Mouse (Mus musculus): ENCODE data around the gene Spcs2. TPM values are rescaled to one million over a fixed set of nuclear protein-coding genes. Genes with fewer than 3 reads are reported as not detected.
"Not testable (repeated sequence)": the region's sequence is repeated elsewhere in the genome, so short reads cannot be mapped to it uniquely, and the experiment has no call there.

The Spcs2 gene
- total RNA-seq, 2 experiments from 2014 or later: 76.7 to 79.4 TPM

DNA sequence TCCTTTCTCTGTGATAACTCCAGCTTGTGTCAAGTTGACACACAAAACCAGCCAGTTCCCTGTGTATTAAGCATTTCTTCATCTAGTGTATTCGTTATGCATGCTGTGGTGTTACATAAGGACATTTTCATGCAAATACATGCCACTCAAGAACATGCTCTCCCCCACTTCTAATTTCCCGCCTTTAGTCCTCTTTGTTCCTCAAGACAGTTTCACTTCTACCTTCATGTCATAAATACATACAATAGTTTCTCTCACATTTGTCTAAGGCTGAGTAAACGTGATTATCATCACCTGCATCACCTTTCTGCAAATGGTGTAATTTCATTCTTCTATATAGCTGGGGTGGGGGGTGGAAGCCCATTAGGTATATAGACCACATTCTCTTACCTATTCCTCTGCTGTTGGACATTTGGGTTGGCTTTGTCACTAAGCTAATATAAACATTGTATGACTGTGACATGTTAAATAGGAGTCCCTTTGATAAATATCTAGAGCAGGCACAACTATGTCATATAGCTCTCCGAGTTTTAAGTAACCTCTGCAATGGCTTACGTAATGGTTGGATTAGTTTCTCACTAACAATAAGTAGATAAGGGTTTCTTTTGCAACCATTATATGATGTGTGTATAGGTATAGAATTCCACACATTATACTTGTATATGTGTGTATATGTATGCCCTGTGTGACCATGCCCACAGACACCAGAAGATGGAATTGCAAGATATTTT lies 30.0 kb downstream of the Spcs2 start:
- TF ChIP-seq CTCF (IDR thresholded peaks at IDR 0.05): no peak
- Histone ChIP-seq H3K4me3 (no peak overlapping the region), H3K27ac (no peak overlapping the region)
- intact Hi-C loops (cut with DNase I): no loop called here
- DNase-seq: no peak

DNA sequence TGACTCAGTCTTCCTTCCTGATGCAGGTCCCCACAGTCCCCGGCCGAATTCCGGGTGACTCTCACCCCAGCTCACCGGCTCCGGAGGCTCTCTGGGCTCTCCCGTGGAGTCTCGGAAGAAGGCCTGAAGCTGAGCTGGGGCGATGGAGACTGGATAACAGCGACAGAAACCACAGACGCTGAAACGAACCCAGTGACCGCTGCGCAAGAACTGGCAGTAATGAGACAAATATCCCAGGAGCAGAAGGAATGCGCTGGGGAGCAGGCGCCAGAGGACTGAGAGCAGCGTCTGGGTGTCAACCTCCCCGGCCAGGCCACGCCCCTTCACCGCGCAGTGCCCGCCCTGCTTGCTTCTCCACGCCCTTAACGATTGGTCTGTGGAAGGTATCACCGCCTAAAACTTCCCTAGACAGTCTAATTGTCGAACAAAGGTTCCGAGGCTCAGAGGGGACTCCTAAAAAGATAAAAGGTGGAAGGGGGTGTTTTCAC lies 35.1 kb downstream of the Spcs2 start, which contains the start of gene Neu3:
TSS of gene Neu3 (minus strand) at position 335 of the 488 bp plus-strand sequence.
- peak; percentile 41 for TF ChIP-seq CTCF (IDR thresholded peaks at IDR 0.05)
- peak within 1 kb of the TSS; percentile 82 for H3K4me3 ChIP-seq
- peak; percentile 97 for DNase-seq
- intact Hi-C loops (cut with DNase I): no loop called here
- peak within 1 kb of the TSS; percentile 90 for H3K27ac ChIP-seq

DNA sequence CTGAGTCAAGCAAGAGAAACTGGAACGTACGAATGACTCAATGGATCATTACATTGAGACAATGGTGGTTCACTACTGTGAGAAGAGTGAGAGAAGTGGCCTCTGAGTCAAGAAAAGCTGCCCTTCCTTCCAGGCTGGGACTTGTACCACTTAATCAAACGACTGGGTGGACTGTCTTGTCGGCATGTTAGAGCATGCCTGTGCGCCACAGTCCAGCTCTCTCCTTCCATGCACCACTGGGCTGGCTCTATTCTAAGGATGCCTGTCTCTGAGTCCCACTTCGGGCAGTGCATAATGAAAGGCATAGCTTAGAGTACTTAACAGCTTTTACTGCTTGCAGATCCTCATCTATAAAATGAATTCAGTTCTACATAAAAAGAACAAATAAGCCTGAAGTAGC lies 37.2 kb downstream of the Spcs2 start:
- intact Hi-C loops (cut with DNase I): no loop called here
- DNase-seq: no peak
- no peak overlapping the region for H3K4me3 ChIP-seq
- no peak overlapping the region for H3K27ac ChIP-seq
- no peak for TF ChIP-seq CTCF (IDR thresholded peaks at IDR 0.05)

DNA sequence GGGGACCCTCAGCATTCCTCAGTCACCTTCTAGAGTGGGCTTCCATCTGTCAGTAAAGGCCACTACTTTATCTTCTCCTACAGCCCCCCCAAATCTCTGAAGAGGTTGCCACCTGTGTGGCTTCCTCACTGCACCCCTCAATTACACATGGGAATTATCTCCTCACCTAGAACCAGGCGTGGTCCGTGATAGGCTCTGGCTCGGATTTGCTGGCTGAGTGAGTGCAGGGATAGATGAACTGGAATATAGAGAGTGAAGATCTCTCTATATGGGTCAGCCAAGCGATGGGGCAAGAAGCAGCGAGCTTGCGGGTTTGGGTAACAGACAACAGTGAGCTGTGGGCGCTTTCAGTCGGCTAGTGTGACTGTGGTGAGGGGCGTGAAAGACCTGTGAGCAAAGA lies 37.8 kb downstream of the Spcs2 start:
- intact Hi-C loops (cut with DNase I): no loop called here
- no peak overlapping the region for H3K27ac ChIP-seq

DNA sequence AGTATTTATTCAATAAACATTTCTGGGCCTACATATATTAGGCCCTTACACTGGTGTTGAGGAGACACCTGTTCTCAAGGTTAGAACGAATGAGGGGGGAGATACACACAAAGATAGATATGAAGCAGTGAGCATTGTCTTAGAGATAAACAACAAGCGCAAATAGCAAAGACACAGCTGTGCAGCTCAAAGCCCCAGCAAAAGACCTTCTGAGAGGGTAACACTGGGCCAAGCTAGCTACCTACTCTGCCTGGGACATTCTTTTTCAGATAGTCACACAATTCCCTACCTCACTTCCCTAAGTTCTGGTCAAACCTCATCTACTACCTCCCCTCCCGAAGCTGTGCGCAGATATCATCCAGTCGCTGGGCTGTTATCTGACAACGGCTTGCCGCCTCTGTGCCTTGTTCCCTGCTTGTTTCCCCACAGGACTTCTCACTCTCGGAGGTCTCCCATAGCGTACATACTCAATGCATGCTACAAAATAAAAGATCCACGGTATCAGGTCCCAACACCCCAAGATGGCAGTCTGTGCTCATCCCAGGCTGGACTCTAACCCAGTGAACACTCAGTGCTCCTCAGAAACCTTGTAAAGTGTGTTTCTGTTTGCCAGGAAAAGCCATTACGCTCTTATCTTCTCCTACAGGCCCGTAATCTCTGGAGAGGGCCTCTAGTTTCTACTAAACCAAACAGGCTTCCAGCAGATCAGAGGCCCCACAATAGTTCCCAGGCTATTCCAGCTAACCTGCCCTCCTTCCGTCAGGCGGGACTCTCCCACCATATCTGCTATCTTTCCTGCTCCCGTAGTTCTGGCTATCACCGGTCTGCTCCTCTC lies 38.4 kb downstream of the Spcs2 start:
- no peak overlapping the region for H3K27ac ChIP-seq
- H3K4me3 ChIP-seq: no peak overlapping the region
- DNase-seq: no peak
- intact Hi-C loops (cut with DNase I): no loop called here
- TF ChIP-seq CTCF (IDR thresholded peaks at IDR 0.05): no peak

More for the DNA sequence above, 37.8 kb downstream of the Spcs2 start:
- TF ChIP-seq CTCF (IDR thresholded peaks at IDR 0.05): no peak
- no peak for DNase-seq
- H3K4me3 ChIP-seq: no peak overlapping the region

DNA sequence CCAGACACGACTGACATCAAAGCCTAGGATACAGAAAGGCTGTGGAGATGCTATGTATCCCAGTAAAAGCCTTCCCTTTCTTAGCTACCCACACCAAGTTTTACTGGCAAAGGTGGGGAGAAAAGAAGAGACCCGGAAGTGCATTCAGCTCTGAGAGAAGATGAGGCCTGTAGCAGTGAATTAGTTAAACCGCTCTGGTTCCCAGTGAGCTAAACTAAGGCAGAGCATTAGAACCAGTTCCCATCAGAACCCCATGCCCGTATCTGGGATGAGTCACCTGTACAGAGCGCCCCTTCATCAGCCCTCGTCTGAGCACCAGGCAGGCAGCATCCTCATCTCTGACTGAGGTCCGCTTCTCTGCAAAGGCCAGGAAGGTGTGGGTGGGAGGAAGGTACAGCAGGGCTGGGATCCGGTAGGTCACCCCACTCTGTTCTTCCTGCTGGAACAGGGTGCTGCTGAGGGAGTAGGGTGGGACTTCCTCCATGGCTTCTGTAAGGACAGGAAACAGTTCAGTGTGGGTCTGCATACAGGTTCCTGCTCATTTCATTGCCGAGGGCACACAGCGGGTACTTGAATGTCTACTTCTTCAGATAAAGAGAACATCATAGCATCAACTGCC lies 40.1 kb downstream of the Spcs2 start:
- no peak overlapping the region for H3K27ac ChIP-seq
- DNase-seq: no peak
- no peak for TF ChIP-seq CTCF (IDR thresholded peaks at IDR 0.05)

DNA sequence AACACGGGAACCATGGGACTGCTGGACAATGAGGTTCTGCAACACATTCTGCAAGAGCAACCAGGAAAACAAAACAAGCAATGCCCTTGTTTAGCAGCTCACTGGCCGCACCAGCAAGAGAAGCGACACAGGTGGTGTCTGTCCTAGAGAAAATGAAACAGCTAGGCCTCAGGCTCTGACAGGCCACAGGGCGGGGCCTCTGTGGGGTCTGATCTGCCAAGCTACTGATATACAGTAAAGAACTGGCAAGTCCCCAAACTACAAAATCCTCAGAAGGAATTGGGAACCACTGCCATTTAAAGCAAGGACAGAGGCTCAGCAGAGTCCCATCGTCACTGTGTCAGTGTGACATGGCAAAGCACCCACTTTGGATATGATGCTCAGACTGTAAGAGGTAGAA lies 40.8 kb downstream of the Spcs2 start:
- Histone ChIP-seq H3K27ac (no peak overlapping the region), H3K4me3 (no peak overlapping the region)
- no peak for TF ChIP-seq CTCF (IDR thresholded peaks at IDR 0.05)
- intact Hi-C loops (cut with DNase I): no loop called here
- no peak for DNase-seq

More for the DNA sequence above, 40.1 kb downstream of the Spcs2 start:
- intact Hi-C loops (cut with DNase I): no loop called here
- no peak overlapping the region for H3K4me3 ChIP-seq

DNA sequence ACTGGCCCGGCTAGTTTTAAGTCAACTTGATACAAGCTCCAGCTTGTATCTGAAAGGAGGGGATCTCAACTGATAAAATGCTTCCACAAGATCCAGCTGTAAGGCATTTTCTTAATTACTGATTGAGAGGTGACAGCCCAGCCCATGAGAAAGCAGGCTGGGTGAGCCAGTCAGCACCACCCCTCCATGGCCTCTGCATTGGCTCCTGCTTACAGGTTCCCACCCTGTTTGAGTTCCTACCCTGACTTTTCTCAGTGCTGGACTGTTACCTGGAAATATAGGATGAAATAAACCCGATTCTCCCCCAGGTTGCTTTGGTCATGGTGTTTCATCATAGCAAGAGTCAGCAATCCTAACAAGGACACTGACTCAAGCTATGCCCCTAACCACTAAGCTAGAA lies 41.3 kb downstream of the Spcs2 start:
- intact Hi-C loops (cut with DNase I): no loop called here
- H3K27ac ChIP-seq: no peak overlapping the region
- no peak for TF ChIP-seq CTCF (IDR thresholded peaks at IDR 0.05)
- DNase-seq: no peak
- no peak overlapping the region for H3K4me3 ChIP-seq

DNA sequence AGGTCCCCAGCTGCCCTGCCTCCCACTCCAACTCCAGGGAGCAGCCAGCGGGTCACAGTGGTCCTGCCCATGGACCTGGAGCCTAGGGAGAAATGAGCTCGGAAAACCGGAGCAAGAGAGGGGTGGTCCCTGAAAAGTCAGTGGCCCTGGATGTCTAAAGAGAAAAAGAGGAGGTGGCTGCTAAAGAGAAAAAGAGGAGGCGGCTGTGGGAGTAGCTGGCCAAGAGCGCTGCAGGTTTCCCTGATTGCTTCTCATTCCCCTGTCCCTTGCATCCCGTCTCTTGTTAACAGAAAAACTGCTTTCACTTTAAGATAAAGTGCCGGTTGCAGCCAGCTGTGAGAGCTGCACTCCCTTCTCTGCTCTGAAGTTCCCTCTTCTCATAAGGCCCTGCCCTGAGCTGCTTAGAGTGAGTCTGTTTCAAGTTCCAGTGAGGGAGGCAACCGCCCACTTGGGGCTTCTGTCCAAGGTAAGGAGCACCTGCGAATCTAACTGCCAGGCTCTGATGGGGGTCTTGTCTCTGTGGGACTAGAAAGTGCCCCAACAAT lies 45.0 kb downstream of the Spcs2 start:
- not testable (repeated sequence) for DNase-seq, H3K27ac ChIP-seq
- H3K4me3 ChIP-seq: peak overlapping the region; percentile 26

DNA sequence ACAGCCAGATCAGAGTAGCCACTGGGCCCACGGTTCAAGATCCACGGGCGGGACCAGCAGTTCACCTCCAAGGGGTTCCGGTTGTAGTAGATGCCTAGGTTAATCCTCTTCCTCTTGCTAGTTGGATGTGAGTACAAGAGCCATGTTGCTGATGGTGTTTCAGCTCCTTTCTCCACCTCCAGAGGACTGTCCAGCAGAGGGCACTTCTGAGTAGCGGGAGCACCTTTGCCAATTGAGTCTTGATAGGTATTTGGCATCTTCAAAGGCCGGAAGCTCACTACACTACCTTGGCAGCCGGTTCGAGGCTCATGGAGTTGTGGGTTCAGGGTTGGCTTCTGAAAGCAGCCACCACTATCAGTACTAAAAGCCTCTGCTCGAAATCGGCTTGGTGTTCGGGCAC lies 49.9 kb downstream of the Spcs2 start:
- DNase-seq: peak; percentile 67
- Histone ChIP-seq H3K27ac (no peak overlapping the region), H3K4me3 (no peak overlapping the region)
- intact Hi-C loops (cut with DNase I): loop anchor here (1.0 kb wide), 1 partner anchor 63 kb away; no protein-coding TSS in a partner anchor
- TF ChIP-seq CTCF (IDR thresholded peaks at IDR 0.05): peak; percentile 76

More for the DNA sequence above, 45.0 kb downstream of the Spcs2 start:
- intact Hi-C loops (cut with DNase I): not testable (repeated sequence)

DNA sequence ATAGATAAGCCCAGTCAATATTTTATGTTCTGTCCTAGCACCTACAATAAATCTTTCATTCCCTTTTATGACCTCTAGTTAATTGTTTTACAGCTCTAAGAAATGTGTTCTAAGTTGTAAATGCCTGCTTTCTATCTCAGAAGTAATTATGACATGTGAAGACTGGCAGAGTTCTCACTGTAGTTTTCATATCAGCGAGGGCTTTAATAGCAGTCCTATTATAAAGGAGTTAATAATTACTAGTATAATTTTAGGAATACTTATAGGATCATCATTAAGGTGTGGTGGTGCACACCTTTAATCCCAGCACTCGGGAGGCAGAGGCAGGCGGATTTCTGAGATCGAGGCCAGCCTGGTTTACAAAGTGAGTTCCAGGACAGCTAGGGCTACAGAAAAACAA lies 51.6 kb downstream of the Spcs2 start:
- Histone ChIP-seq H3K27ac (no peak overlapping the region), H3K4me3 (no peak overlapping the region)
- DNase-seq: no peak
- intact Hi-C loops (cut with DNase I): no loop called here
- no peak for TF ChIP-seq CTCF (IDR thresholded peaks at IDR 0.05)

DNA sequence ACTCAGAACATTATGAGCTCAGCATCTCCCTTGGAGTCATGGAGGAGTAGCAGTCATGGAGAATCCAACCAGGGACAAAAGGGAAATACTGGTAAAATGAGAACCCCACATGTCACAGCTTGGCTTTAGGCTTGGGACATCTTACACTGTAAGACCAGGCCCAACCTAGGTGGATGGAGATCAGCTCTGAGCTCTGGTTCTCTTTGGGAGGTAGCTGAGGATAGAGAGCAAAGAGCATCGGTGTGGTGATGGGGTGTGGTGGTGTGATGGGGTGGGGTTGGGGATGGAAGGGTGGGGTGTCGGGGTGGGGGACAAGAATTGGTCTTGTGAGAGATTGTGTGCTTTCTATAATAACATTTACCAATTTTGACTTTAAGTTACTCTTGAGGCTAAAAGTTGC lies 52.4 kb downstream of the Spcs2 start:
- intact Hi-C loops (cut with DNase I): no loop called here
- Histone ChIP-seq H3K27ac (no peak overlapping the region), H3K4me3 (no peak overlapping the region)
- no peak for DNase-seq
- TF ChIP-seq CTCF (IDR thresholded peaks at IDR 0.05): no peak

DNA sequence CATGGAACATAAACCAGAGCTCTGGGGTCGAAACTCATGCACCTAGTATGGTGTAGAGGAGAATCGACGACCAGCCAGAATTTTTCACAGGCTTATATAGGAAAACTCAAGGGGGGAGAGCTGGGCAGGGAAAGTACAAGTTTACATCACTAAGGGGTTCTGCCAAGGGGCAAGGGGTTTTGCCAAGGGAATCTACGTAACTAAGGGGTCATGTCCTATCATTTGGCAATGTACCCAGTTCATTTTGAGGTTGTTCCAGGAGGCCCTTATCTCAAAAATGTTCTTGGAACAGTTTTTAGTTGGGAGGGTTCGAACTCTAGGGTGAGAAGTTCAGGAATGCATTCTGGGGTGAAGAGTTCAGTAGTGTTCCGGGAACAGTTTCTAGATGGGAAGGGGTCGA lies 56.2 kb downstream of the Spcs2 start:
- DNase-seq; H3K27ac ChIP-seq; H3K4me3 ChIP-seq; intact Hi-C loops (cut with DNase I): not testable (repeated sequence)

All from gastrocnemius, adult 2 months (tissue).